Mouse (Mus musculus) midbrain, embryonic 15.5 days (tissue): ENCODE measurements around the gene Bace2. TPM values are rescaled to one million over a fixed set of nuclear protein-coding genes. Genes with fewer than 3 reads are reported as not detected.
A peak's percentile ranks its signal among the peaks of the same experiment; 100 is the strongest.

Experiments
- ATAC-seq: fragments of 200-750 bp; cut with Nextera tagmentation; replicated peaks from 2 replicates; pipeline ENCODE4 v1.8.0; 2017; ENCODE audit warnings: moderate TSS enrichment
- H3K27ac ChIP-seq: fragments of 300-500 bp; sonication (generic); 2 replicates; pipeline ENCODE4 v1.5.1; 2015; ENCODE audit warnings: mild to moderate bottlenecking, inconsistent platforms
- H3K27me3 ChIP-seq: fragments of 300-500 bp; sonication (generic); replicated peaks from 2 replicates; pipeline ENCODE4 v1.6.1; 2015; ENCODE audit warnings: inconsistent platforms
- H3K36me3 ChIP-seq: fragments of 300-500 bp; sonication (generic); replicated peaks from 2 replicates; pipeline ENCODE4 v1.6.1; 2015; ENCODE audit warnings: inconsistent platforms
- H3K4me1 ChIP-seq: fragments of 300-500 bp; sonication (generic); 2 replicates; pipeline ENCODE4 v1.6.1; 2015; ENCODE audit warnings: inconsistent platforms
- H3K4me2 ChIP-seq: fragments of 300-500 bp; sonication (generic); 2 replicates; pipeline ENCODE4 v1.6.1; 2015; ENCODE audit warnings: inconsistent platforms, mild to moderate bottlenecking, moderate library complexity
- H3K4me3 ChIP-seq: fragments of 300-500 bp; sonication (generic); 2 replicates; pipeline ENCODE4 v1.5.1; 2015; ENCODE audit warnings: mild to moderate bottlenecking, inconsistent platforms
- H3K9ac ChIP-seq: fragments of 300-500 bp; sonication (generic); 2 replicates; pipeline ENCODE4 v1.6.1; 2015; ENCODE audit warnings: mild to moderate bottlenecking, inconsistent platforms
- H3K9me3 ChIP-seq: fragments of 300-500 bp; sonication (generic); 2 replicates; pipeline ENCODE4 v1.6.1; 2016; ENCODE audit warnings: inconsistent platforms
- WGBS: fragments of 180-500 bp; shearing (Covaris S2); methylation state at CpG from one replicate; pipeline ENCODE4 v1.1.7; 2015; ENCODE audit warnings: mixed read lengths; 5-methylcytosine and 5-hydroxymethylcytosine counted together
- polyA plus RNA-seq: library from polyadenylated mRNA; unstranded; fragments of >200 nt; fragmentation: Nextera tagmentation; extraction: Ambion mirVana; gene quantifications from 2 replicates; pipeline ENCODE4 v1.2.1, GENCODE M21; 2015

Bace2 gene
- polyA plus RNA-seq, 1 experiment from 2014 or later, result 5.5 TPM

DNA sequence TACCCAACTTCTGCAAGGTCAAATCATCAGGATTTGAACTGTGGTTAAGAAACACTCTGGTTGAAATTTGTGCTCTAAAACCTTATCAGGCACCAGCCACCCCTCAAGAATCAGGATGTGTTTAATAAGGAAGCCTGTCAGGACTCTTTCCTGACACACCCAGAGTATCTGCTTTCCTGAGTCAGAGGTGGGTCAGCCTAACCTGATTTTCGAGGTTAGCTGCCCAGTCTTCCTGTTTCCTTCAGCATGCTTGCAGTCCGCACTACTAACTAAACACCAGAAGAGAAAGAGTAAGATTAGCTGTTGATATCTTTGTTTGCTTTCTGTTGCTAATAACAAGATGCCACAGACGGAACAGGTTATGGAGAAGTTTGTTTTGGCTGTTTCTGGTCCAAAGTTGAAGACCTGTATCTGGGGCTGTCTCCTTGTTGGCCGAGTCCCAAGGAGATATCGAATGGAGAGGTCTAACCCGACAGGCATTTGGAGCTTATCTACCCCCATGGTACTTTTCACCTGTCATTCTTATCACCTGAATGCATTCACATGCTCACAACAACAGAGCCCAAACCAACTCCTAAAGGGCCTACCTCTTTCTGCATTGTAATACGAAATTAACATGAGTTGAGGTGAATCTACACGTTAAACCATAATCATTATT lies 5.8 kb downstream of the Bace2 start:
- no peaks in the 10 kb centered on the region for H3K9me3 ChIP-seq
- peaks cover 8% of the 10 kb centered on the region for H3K4me1 ChIP-seq
- no peak overlapping the region for H3K27ac ChIP-seq
- no peak for ATAC-seq
- no peaks in the 10 kb centered on the region for H3K36me3 ChIP-seq
- 88% methylated on average over 8 of the region's 8 CpGs for WGBS
- no peak overlapping the region for H3K4me3 ChIP-seq
- H3K4me2 ChIP-seq, result no peak overlapping the region
- peaks cover 9% of the 10 kb centered on the region for H3K27me3 ChIP-seq
- H3K9ac ChIP-seq, result no peak overlapping the region

DNA sequence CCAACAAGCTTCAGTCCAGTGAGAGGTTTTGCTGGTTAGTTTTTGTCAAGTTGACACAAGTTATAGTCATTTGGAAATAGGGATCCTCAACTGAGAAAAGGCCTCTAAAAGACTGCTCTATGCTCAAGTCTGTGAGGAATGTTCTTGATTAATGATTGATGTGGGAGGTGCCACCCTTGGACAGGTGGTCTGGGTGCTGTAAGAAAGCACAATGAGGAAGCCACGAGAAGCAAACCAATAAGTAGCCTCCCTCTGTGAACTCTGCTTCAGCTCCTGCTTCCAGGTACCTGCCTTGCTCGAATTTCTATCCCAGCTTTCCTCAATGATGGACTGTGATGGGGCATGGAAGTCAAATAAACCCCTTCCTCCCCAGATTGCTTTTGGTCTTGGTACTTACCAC lies 9.6 kb downstream of the Bace2 start:
- no peak for ATAC-seq
- H3K9me3 ChIP-seq, result no peaks in the 10 kb centered on the region
- no peaks in the 10 kb centered on the region for H3K36me3 ChIP-seq
- H3K4me1 ChIP-seq, result no peaks in the 10 kb centered on the region
- WGBS, result 48% methylated on average over 2 of the region's 2 CpGs
- no peak overlapping the region for H3K9ac ChIP-seq
- H3K4me2 ChIP-seq, result no peak overlapping the region
- H3K4me3 ChIP-seq, result no peak overlapping the region
- H3K27ac ChIP-seq, result no peak overlapping the region
- no peaks in the 10 kb centered on the region for H3K27me3 ChIP-seq

DNA sequence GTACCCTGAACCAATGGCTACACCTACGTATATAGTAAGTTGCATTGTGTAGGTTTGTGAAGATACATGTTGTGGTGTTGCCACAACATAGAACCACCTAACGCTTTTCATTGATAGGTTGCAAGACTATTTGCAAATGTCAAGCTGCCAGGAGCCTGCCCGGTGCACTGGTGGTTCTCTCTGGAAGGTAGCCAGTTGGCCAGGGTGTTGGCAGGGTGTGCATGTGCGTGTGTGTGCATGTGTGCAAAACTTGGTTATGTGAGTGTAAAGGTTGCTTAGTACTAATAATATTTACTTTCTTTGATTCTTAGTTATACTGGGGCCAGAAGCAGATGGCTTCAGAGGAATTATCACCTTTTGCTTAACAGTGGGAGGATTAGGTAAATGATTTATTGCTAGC lies 13.7 kb downstream of the Bace2 start:
- H3K36me3 ChIP-seq, result no peaks in the 10 kb centered on the region
- H3K4me1 ChIP-seq, result no peaks in the 10 kb centered on the region
- H3K4me2 ChIP-seq, result no peak overlapping the region
- no peaks in the 10 kb centered on the region for H3K27me3 ChIP-seq
- 91% methylated on average over 4 of the region's 4 CpGs for WGBS
- ATAC-seq, result no peak
- no peak overlapping the region for H3K4me3 ChIP-seq
- H3K9ac ChIP-seq, result no peak overlapping the region
- H3K9me3 ChIP-seq, result no peaks in the 10 kb centered on the region
- no peak overlapping the region for H3K27ac ChIP-seq

DNA sequence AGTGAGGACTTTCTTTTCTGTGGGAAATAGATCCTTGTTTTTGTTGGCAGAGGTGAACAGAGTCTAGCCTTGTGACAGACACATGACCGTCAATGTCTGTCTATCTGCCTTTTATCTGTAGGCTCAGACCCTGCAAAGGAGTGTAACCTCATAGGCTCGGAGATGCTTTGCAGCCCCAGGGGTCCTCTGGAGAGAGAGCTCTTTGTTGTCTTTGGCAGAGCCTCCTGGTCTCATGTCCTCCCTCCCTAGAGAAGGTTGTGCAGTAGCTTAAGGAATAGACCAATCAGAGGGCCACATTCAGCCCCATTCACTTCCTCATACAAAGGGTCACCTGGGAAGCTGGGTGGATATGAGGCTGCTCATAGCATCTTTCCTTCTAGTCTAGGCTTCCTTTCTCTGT lies 31.4 kb downstream of the Bace2 start:
- WGBS, result 43% methylated on average over 2 of the region's 2 CpGs
- H3K9ac ChIP-seq, result no peak overlapping the region
- no peaks in the 10 kb centered on the region for H3K36me3 ChIP-seq
- no peak overlapping the region for H3K4me3 ChIP-seq
- H3K4me2 ChIP-seq, result no peak overlapping the region
- ATAC-seq, result no peak
- no peak overlapping the region for H3K27ac ChIP-seq
- H3K4me1 ChIP-seq, result no peaks in the 10 kb centered on the region
- H3K27me3 ChIP-seq, result no peaks in the 10 kb centered on the region
- H3K9me3 ChIP-seq, result no peaks in the 10 kb centered on the region

DNA sequence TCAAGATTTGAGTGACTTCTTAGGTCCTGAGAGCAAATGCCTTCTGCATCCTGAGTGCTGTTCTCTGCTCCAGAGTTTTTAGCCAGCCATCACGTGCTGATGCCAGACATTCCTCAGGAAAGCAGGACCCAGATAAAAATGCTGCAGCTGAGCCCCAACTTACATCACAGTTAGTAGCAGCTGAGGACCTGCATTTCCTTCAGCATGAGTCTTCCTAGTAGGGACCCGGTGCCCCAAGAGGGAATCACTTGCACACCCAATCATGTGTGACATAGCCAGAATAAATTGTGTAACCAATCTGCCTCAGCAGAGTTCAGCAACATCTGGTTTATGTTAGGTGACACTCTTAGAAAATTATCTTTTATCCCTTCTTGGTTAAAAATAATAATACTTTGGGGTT lies 34.7 kb downstream of the Bace2 start:
- Histone ChIP-seq H3K27ac (no peak overlapping the region), H3K36me3 (no peaks in the 10 kb centered on the region), H3K4me2 (no peak overlapping the region), H3K4me1 (no peaks in the 10 kb centered on the region), H3K9ac (no peak overlapping the region), H3K27me3 (no peaks in the 10 kb centered on the region), H3K9me3 (no peaks in the 10 kb centered on the region), H3K4me3 (no peak overlapping the region)
- ATAC-seq, result no peak
- WGBS, result 62% methylated on average over 2 of the region's 2 CpGs

DNA sequence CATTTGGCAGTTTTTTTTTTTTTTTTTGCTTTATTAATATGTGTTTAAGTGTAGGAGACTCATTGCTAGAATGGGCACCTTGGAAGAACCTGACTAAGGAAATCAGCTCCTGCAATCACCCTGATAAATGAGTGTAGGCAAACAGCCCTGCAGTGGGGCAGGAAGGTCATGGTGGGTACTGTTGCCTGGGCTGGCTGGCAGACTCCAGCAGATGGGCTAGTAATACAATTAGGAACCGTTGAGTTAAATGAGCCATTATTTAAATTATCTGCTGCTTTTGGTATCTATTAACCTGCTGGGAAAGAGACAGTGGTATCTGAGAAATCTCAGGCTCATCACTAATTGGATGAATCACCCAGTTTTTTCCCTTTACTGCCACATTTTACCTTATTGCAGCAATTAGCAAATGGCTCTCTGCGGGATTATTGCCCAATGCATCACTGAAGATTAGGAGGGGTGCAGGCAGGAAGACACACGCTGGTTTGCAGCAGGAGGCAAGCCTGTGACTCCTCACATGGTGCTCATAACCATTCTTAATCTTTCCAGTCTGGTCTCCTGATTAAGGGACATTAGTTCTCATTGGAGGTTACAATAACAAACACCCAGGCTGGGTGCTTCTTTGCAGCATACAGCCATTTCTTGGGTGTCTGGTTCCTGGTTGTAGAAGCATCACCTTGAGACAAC lies 35.3 kb downstream of the Bace2 start:
- ATAC-seq, result no peak
- no peaks in the 10 kb centered on the region for H3K36me3 ChIP-seq
- H3K27ac ChIP-seq, result no peak overlapping the region
- H3K4me2 ChIP-seq, result no peak overlapping the region
- 58% methylated on average over 3 of the region's 3 CpGs for WGBS
- no peak overlapping the region for H3K9ac ChIP-seq
- no peaks in the 10 kb centered on the region for H3K4me1 ChIP-seq
- H3K4me3 ChIP-seq, result no peak overlapping the region
- no peaks in the 10 kb centered on the region for H3K27me3 ChIP-seq
- no peaks in the 10 kb centered on the region for H3K9me3 ChIP-seq

DNA sequence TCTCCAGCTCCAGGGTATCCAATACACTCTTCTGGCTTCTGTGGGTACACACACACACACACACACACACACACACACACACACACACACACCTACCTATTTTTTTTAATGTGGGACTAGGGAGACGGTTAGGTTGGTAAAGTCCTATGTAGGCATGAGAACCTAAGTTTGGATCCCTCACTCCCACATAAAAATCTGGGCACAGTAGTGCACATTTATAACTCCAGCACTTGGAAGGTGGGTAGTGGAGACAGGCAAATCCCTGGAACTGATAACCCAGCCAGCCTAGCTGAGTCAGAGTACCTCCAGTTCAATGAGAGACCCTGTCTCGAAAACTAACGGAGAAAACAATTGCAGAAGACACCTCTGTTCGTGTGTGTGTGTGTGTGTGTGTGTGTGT lies 39.9 kb downstream of the Bace2 start:
- Histone ChIP-seq H3K4me2 (no peak overlapping the region), H3K4me1 (no peaks in the 10 kb centered on the region), H3K4me3 (no peak overlapping the region), H3K27me3 (no peaks in the 10 kb centered on the region), H3K27ac (no peak overlapping the region), H3K36me3 (no peaks in the 10 kb centered on the region), H3K9ac (no peak overlapping the region), H3K9me3 (no peaks in the 10 kb centered on the region)
- no peak for ATAC-seq
- WGBS, result 93% methylated on average over 4 of the region's 4 CpGs

DNA sequence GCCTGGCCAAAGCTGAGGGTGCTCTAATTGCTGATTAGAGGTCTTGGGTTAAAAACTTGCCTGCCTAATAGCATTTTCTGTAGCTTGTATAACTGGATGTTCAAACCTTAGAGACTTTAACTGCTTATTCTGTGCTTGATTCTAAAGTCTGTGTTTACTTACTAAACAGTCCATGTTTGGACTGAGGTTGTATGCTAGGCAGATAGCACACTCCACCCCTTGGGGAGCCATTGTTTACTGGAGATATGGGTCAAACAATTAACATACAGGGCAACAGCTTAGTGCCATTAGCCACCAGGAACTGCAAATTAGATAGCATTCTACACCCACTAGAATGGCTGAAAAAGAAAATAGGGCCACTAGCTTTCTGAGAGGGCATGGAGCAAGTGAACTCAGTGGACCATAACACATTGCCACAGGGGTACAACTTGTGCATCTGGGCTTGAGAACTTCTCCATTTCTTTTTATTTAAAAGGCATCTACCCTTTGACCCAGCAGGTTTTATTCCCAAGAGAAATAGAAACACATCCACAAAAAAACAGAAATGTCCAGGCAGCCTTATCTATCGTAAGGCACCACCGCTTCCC lies 41.5 kb downstream of the Bace2 start:
- no peak overlapping the region for H3K27ac ChIP-seq
- no peaks in the 10 kb centered on the region for H3K4me1 ChIP-seq
- H3K4me3 ChIP-seq, result no peak overlapping the region
- H3K36me3 ChIP-seq, result no peaks in the 10 kb centered on the region
- no peaks in the 10 kb centered on the region for H3K9me3 ChIP-seq
- no peak overlapping the region for H3K4me2 ChIP-seq
- H3K27me3 ChIP-seq, result no peaks in the 10 kb centered on the region
- ATAC-seq, result no peak
- WGBS, result 88% methylated on average over 2 of the region's 2 CpGs
- no peak overlapping the region for H3K9ac ChIP-seq

DNA sequence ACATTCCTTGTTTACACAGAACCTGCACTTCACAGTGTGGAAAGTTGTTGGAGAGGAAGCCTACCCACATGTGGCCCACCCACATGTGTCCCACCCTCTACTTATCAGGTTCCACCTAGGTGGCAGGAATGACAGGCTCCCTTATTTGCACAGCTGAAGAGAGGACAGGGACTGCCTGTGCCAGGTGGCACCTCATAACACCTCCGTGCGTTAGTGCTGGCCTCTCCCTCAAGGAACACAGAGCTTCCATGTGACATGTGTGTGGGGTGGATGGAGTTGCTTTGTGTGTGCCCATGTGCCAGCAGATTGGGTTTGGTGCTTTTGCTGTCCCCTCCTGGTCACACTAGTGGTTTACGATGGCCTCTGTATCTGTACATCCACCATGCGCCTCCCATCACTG lies 43.4 kb downstream of the Bace2 start:
- H3K4me2 ChIP-seq, result no peak overlapping the region

DNA sequence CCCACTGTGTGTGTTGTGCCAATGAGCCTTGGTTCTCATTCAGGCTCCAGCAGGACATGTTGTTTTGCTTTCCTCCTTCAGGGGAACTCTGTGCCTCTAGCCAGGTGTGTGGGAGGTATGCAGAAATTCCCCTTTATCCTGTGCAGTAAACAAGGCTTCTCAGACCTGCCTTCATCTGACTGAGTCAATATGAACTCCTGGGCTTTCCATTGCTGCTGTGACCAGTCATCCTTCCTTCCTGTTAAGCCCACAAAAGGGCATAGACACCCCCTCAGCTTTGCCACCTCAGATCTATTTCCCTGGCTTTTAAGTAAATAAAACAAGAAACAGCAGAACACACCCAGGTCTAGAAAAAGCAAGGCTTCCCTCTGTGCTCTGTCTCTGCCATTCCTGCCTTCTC lies 45.2 kb downstream of the Bace2 start:
- H3K9ac ChIP-seq, result no peak overlapping the region
- ATAC-seq, result no peak
- H3K27ac ChIP-seq, result 0 out of 2 replicates have a peak overlapping the region, but pooled peaks have one; percentile 2
- no peak overlapping the region for H3K4me3 ChIP-seq
- H3K4me2 ChIP-seq, result no peak overlapping the region
- no peaks in the 10 kb centered on the region for H3K9me3 ChIP-seq
- H3K4me1 ChIP-seq, result no peaks in the 10 kb centered on the region
- no peaks in the 10 kb centered on the region for H3K27me3 ChIP-seq
- no peaks in the 10 kb centered on the region for H3K36me3 ChIP-seq

More for the DNA sequence above, 43.4 kb downstream of the Bace2 start:
- Histone ChIP-seq H3K36me3 (no peaks in the 10 kb centered on the region), H3K9me3 (no peaks in the 10 kb centered on the region), H3K9ac (no peak overlapping the region), H3K4me3 (no peak overlapping the region), H3K27ac (no peak overlapping the region), H3K4me1 (no peaks in the 10 kb centered on the region), H3K27me3 (no peaks in the 10 kb centered on the region)
- ATAC-seq, result no peak
- WGBS, result 91% methylated on average over 4 of the region's 4 CpGs

DNA sequence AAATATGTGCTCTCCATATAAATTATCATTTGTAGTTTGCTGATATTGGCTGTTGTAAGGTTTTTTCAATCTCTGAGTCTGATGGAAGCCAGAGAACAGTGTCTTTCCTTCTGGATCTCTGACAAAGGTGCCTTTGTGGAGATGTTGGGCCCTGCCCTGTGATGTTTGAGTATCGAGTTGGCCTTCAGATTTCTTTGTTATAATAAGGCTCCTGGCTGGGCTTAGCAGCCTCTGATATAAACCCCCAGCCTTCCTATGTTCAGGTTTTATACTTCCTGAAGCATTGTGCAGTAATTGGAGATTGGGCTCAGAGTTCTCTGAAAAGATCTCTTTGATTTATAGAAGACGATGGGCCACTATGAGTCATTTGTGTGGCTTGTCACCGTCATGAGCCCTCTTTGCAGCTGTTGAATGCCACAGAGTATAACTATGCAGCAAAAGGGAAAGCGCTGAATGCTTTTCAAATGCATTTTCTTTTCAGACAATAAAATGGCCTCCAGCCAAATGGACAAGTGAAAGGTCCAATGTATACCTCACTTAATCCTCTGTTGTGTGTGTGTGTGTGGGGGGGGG lies 45.8 kb downstream of the Bace2 start:
- peak; percentile 73; the same call in 1 of the 2 replicates for ATAC-seq
- no peaks in the 10 kb centered on the region for H3K36me3 ChIP-seq
- 33% methylated on average over 4 of the region's 4 CpGs for WGBS

DNA sequence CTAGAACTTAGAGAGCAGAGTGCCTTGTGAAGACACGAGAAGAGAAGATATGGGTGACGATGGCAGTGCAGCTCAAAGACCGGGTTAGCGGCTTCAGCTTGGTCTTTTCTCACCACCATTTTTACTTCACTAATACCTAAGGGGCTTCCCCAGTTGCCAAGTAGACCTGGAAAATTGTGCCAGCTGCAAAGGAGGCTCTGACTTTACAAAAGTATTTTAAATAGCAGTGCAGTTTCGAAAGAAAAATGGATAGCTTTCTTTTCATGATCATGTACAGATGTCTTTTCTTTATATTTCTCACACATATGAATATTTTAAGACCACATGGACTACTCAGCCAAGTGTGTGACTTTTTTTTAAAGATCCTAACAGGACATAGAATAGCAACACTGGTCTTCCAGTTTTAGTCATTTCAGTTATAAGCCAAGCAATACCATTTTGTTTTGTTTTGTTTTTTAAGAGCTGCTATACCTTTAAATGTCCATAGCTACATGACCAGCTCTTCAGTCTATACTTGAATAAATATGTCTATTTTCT lies 49.0 kb downstream of the Bace2 start:
- 93% methylated on average over 5 of the region's 5 CpGs for WGBS
- Histone ChIP-seq H3K27ac (no peak overlapping the region), H3K4me1 (no peaks in the 10 kb centered on the region), H3K27me3 (no peaks in the 10 kb centered on the region), H3K9ac (no peak overlapping the region), H3K36me3 (no peaks in the 10 kb centered on the region), H3K4me3 (no peak overlapping the region), H3K9me3 (no peaks in the 10 kb centered on the region), H3K4me2 (no peak overlapping the region)
- no peak for ATAC-seq

More for the DNA sequence above, 45.8 kb downstream of the Bace2 start:
- Histone ChIP-seq H3K27ac (no peak overlapping the region), H3K9me3 (no peaks in the 10 kb centered on the region), H3K4me1 (no peaks in the 10 kb centered on the region), H3K27me3 (no peaks in the 10 kb centered on the region), H3K4me3 (no peak overlapping the region), H3K9ac (no peak overlapping the region), H3K4me2 (no peak overlapping the region)
